Mouse (Mus musculus) CH12F3 (cell line): ENCODE data around the gene Sema3e.

Experiments used
- in situ Hi-C: fragments of 300-500 bp; cut with MboI; formaldehyde crosslinking; loops from 2 replicates; pipeline ENCODE4 v1.14.3; 2020; ENCODE audit warnings: low sequenced_read_pairs

Gene Sema3e

DNA sequence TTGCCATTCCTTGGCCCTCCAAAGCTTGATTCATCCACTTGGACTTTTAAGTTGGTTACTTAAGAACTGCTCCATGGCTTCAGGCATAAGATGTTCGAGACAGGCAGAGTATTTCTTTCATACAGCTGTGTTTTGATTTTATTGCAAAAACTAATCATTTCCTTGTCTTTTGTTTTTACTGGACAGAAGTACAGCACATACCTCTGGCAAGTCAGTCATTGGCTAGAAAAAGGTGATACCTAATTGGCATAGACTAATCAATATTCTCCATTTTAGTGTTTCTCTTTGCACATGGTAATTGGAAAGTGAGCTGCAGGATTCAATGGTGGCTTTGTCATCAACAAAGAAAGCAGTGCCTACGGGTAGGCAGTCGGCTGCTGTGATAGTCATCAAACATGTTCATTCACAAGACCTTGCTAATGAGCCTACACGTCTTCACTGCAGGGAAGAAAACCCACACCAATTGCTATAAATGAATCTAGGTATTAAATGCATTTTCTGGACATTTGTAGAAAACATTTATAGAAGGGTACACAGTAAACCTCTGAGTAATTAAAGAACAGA is 37.9 kb downstream of the Sema3e start:
- in situ Hi-C loops = no loop called here

- in situ Hi-C loops = no loop called here
These were observed 48.1 kb downstream of the Sema3e start for GRCm38 (mm10) chr5:14073152-14073551.

- in situ Hi-C loops = no loop called here
These were observed 63.0 kb downstream of the Sema3e start for GRCm38 (mm10) chr5:14088100-14088499.

DNA sequence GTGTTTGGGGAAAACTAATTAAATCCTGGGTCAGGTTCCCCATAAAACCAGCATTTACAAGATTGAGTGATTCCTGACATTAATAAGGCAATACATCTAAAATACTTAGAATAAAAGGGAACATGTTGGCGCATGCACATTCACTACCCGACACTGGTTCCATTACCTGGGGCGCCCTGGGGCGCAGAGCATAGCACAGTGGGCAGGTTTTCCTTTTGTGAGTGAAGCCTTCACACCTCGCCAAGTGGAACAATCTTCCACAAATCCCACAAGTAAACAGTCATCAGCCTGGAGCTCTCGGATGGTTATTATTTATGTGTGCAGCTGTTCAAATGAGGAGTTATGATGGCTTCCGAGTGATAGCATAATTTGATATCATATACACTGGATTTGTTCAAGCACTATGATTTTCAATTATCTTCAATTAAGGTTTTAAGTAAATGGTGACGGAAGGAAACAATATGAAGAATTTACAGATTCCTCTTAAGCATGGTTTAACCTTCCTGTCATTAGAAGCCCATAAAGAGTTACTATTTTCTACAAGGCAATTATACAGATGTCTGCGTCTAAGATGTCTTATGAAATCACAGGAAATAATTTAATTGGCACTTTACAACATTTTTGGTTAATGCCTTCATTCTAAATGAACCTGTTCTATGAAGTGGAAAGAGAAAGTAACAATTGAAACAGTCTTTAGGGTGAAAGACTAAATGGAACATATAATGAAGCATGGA is 65.0 kb downstream of the Sema3e start:
- in situ Hi-C loops = no loop called here

- in situ Hi-C loops = no loop called here
These were observed 65.5 kb downstream of the Sema3e start for GRCm38 (mm10) chr5:14090609-14090969.

DNA sequence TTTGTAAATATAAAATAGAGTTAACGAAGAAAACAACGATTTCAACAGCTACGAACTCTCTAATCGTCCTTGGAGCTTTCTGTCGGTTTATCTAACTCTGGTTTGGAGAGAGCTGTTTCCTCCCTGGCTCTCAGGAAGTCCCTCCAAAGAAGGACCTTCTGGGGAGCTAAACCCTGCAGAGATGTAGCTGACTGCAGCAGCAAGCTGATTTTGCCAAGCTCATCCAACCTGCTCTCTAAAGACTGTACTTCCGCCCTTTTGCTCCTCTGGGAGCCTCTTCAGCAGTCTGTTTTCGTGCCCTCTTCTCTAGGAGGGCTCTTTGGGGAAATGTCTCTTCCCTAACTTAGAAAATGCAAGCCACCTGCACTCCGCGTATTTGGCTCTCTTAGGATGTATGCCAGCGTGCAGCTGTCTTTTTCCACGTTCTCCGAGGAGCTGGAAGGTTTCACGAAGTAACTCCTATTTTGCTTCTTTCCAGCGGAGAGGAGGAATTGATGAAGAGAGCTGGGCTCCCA is 67.2 kb downstream of the Sema3e start:
- in situ Hi-C loops = no loop called here

DNA sequence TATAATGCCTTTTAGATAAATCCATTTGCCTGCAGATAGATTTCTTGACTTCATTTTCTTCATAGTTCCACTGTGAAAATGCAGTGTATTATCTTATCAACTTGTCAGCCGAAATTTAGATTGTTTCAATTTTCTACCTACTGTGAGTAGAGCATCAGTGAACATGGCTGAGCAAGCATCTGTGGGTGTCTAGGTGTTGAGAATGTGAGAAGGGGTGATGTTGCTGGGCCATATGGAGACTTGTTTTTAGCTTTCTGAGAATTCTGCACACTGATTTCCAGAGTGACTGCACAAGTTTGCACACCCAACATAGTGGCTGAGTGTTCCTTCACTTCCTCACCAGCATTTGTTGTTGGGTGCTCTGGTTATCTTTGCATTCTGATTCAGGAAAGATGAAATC is 71.1 kb downstream of the Sema3e start:
- in situ Hi-C loops = no loop called here

DNA sequence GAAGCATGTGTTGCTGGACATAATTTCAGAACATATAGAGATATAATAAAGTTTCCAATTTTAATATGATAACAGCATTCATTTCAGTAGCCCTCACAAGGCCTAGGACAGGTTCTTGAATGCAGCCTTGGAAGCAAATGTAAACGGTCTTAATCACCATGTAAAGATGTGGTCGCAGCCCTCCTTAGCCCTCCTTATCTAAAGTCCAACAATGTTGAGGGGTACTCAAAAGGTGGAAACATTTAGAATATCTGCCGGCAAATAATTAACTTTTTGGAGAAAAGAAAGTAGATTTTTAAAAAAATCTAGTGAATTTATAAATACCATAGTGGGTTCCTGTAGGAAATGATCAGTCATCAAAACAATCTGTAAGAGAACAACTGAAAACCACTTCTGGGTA is 73.6 kb downstream of the Sema3e start:
- in situ Hi-C loops = no loop called here

- in situ Hi-C loops = no loop called here
These were observed 82.3 kb downstream of the Sema3e start for GRCm38 (mm10) chr5:14107365-14107764.

DNA sequence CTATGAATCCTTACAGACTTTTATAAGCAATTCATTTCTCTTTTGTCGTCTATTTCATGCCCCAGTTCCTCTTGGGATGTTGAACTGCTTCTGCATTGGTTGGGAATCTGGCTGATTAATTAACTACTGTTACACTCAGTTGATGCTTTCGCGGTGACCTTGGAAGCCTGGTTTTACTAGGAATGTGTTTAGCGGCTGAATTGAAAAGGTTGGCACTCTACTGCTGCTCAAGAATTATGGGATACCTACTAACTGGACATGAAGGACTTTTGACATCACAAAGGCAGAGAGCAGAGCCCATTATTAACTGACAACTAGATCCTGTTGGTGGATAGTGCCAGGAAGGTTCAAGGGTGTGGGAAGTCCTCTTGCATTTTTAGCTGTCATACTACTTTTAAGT is 83.9 kb downstream of the Sema3e start:
- in situ Hi-C loops = no loop called here

GRCm38 (mm10) chr5:14111401-14111800 is 86.3 kb downstream of the Sema3e start:
- in situ Hi-C loops = no loop called here

- in situ Hi-C loops = no loop called here
These were observed 96.8 kb downstream of the Sema3e start for GRCm38 (mm10) chr5:14121902-14122301.

GRCm38 (mm10) chr5:14126591-14126990 is 101.5 kb downstream of the Sema3e start:
- in situ Hi-C loops = no loop called here

GRCm38 (mm10) chr5:14135929-14136328 is 110.9 kb downstream of the Sema3e start:
- in situ Hi-C loops = no loop called here

DNA sequence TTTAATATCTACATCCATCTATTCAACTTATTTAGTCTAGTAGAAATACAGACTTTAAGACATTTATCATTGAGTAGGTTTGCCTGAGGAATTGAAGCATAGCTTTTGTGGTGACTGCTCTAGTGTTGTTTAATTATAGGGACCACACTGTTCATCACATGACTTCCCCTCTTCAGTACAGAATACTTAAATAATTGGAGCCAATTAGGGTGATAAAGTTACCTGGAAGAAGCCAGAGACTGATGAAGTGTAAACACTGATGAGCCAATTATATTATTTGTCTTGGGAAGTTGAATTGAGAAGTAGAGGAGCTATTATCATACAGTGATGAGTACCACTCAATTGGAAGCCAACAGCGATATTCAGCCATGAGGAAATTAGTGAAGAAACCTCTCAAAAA is 113.6 kb downstream of the Sema3e start:
- in situ Hi-C loops = no loop called here

DNA sequence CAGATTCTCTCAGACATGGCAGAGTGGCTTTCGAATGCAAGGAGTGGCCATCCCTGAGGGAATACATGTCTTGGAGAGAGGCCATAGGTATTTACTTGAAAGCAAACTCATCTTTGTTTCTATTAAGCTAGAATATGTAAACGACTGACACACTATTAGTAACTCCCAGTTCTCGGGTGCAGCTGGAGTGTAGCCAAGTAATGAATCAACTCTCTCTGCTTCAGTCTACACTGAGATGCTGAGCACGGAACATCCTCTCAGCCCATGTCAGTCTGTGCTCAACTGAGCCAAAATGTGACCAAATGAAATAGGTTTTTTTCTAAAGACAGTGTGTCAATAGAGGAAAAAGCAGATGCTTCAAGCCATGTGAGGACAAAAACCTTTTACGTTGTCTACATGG is 137.5 kb downstream of the Sema3e start:
- in situ Hi-C loops = no loop called here

DNA sequence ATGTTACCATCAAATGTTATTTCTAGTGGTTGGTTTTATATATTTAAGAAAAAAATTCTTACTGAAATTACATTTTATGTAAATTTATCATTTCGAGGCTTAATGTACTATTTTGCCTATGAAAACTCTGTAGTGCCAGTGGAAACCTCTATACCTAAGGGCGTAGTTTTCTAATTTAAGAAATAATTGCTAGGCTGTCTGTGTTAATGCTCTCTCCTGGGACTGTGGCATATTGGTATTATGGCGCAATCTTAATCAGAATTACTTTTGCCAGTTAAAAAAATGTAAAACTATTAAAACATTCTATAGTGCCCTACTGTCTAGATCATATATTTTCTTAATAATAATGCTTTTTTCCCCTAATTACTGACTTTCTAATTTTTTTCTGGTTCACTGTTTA is 138.2 kb downstream of the Sema3e start:
- in situ Hi-C loops = no loop called here

GRCm38 (mm10) chr5:14167776-14168175 is 142.7 kb downstream of the Sema3e start:
- in situ Hi-C loops = no loop called here

- in situ Hi-C loops = no loop called here
These were observed 148.5 kb downstream of the Sema3e start for GRCm38 (mm10) chr5:14173355-14174183.

- in situ Hi-C loops = no loop called here
These were observed 155.5 kb downstream of the Sema3e start for GRCm38 (mm10) chr5:14180571-14180970.

DNA sequence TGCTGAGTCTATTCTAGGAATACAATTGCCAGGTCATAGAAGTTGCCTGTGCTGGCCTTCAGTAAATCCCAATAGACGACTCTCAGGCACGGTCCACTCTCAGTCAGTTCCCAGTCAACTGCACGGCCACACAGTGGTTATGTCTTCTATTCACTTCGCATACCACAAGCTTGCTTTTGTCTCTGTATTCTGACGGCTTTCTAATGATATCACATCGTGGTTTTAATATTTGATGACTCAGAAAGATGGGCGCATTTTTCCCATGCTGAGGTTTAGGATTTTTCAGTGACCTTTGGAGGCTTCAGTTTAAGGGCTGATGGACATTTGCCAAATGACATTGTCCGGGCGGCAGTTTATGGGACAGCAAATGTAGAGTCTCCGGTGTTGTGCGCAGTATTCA is 157.1 kb downstream of the Sema3e start:
- in situ Hi-C loops = no loop called here
